Mouse (Mus musculus): Measurements from ENCODE around the gene Mthfd1l.

DNA sequence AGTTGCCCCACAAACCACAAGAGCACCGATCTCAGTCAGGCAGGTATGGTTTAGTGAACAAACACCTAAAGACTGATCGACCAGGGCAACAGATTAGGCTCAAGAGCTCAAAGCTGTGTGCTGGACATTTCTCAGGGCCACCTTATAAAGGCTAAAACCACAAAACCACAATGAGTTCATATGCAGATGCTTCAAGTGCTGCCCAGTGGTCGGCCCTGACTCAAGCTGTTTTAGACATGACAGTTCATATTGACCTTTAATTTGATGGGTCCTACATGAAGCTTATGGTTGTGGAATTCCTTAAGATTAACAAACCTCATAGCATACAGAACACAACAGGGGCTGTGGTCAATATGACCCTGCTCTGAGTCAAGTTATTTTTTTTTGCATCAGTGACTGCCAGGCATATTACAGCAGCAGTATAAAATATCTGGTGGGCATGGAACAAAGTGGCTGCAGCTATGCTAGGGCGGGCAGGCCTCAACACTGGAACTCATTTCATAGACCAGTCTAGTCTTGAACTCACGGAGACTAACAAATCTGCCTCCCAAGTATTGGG, 227.7 kb downstream of the Mthfd1l start:
- TF ChIP-seq CTCF (IDR thresholded peaks at IDR 0.05; ENCODE audit: low read depth, low read length) (no peak), EP300 (IDR thresholded peaks at IDR 0.05; ENCODE audit: insufficient read depth, low read depth, low read length) (no peak), POLR2A (IDR thresholded peaks at IDR 0.05; ENCODE audit: insufficient read depth, low read length) (no peak)
